Mouse (Mus musculus) spleen, adult 18-20 months (tissue): Measurements from ENCODE around the gene Gm17606.
"Not testable (repeated sequence)": the region's sequence is repeated elsewhere in the genome, so short reads cannot be mapped to it uniquely, and the experiment has no call there.

Experiments
- DNase-seq, 2 experiments: peaks; one replicate each; pipeline ENCODE4 v3.0.0; 2022; ENCODE audit warnings: mixed read lengths in 2 of 2

Gene Gm17606

DNA sequence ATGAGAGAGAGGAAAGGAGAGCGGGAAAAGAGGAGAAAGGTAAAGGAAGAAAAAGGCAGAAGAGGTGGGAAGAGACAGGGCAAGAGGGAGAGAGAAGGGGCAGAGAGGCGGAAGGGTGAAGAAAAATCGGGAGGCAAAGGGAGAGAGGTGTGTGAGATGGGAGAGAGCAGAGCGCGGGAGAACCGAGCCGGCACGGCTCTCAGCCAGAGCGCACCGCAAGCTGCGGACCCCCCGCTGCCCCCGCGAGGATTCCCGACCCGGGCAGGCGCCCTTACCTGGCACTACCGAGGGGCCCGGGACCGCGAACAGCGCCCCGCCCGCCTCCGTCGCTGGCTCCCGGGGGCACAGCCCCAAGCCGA, at the start of gene Gm17606:
Gm17606 (plus strand) TSS at position 7 of the 359 bp plus-strand sequence.
- no peak for DNase-seq

DNA sequence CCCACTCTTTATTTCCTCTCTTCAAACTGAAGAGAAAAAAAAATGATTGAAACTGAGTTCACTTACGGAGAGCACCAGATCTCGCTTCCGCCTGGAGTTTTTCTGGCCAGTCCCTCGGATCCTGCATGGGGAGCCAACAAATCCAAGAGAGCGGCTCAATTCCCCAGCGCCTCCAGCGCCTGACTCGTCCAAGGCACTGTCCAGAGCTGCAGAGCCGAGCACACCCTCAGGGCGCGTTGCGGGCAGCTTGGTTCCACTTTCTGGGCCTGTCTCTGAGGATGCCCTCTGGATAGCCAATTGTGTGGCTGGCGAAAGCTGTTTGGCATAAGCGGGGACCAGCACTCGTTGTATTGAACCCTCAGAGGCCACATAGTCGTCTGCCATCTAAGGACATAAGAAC, 49.7 kb upstream of the Gm17606 start:
- no peak for DNase-seq

DNA sequence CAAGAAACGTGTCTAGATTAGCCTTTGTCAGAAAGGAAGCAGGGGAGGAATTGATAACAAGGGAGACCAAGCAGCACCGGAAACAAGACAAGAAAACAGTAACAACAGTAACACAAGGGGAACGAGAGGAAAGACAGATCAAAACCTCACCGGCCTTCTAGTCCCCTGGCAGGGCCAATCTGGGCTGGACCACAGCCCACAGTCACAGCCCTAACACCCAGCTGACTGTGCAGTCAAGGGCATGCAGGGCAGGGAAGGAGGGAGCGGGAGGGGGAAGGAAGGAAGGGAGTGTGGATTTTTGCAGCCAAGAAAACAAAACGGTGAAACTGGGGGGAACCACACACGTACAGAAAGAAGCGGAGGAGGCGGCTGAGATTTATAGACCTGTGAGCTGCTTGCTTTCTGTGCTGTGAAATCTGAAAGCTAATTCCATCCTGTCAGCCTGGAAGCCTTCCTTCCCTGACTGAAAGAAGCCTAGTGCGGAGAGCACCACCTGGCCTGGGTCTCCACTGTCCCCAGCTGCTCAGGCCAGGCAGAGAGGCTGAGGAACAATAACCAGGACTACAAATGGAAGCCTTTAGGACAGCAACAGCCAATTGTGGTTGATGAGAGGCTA, 48.3 kb upstream of the Gm17606 start:
- DNase-seq: no peak

DNA sequence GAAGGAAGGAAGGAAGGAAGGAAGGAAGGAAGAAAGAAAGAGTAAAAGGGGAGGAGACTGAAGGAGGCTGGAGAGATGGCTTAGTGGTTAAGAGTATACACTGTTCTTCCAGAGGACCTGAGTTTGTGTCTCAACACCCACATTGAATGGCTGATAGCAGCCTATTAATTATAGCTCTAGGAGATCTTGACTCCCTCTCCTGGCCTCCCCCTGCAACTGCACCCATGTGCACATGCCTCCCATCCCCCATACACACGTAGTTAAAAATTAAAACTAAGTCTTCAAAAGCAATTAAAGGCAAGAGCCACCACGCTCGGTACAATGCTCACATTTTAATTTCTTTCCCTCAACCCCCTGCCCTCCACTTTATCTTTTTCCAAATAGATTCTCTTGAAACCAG, 46.7 kb upstream of the Gm17606 start:
- no peak for DNase-seq

DNA sequence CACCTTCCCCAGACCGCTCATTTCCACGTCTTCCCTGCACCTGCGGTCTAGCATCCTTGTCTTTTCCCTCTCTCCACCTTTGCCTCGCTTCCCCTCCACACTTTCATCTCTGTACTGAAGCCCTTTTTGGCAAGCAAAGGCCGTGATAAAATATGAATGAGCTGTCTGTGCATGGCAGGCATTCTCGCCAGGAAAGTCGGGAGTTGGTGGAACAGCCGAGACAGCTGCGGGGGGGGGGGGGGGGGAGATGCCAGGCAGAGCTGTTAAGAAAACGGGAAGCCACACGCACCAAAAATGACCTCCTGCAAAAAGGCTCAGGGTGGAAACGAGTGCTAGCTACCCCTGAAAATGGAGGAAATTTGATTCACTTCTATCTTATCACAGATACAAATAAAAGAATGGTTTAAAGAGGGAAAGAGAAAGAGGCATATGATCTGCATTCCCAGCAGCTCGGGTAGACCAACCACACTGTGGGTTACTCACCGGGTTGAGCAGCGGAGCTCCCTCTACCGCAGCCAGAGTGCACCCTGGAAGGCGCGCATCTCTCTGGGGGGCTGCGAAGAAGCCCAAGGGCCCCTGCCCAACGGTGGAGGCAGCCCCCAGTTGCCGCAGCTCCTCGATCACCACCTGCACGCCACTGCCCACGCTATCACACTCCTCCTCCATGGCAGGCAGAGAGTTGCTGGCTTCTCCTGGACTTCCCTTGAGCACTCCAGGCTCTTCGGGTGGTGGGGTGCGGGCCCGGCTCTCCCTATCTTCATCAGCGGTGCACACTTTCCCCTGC, 45.9 kb upstream of the Gm17606 start:
- no peak for DNase-seq

DNA sequence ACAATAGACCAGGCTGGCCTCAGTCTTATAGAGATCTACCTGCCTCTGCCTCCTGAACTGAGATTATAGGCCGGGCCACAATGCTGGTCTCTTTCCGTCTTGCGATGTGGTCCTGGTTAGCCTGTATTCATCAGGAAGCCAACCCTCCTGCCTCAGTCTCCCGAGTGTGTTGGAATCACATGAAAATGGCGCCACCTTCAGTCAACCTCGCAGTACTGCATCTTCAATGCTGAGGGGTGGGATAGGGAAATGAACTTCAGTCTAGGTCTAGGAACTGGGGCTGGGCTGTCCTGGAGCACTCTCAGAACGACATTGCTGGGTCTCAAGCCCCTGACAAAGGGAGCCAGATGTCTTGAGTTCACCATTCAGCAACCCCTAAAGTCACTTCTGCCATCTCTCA, 43.7 kb upstream of the Gm17606 start:
- DNase-seq: no peak

DNA sequence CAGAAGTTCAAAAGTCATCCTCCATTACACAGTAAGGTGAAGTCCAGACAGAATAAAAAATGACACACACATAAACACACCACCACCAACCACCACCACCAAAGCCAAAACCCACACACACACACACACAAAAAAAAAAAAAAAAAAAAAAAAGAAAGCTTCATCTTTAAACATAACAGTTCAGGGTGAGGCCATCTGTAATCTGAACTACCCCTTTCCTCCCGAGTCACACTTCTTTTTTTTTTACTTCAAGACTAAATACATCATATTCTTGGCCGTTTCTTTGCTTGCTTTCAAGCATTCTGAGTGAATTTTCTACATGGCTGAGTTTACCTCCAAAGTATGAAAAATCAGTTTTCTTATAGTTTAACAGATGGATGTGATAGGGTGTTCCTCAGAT, 39.2 kb upstream of the Gm17606 start:
- DNase-seq: no peak

DNA sequence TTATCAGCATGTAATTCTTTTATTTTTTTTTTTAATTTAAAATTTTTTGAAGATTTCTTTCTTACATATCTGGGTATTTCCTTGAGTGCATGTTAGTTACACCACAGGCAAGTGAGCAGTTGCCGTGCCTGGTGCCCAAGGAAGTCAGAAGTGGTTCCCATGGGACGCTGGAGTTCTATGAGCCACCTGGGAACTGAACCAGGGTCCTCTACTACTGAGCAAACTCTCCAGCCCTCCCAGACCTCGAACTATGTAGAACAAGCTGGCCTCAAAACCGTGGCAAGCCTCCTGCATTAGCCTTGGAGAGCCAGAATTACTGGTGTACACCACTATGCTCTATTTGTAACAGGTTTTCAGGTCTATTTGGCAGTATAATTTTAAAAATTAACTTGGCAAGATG, 38.1 kb upstream of the Gm17606 start:
- peak in 1 of 2 experiments; percentile 10 for DNase-seq

DNA sequence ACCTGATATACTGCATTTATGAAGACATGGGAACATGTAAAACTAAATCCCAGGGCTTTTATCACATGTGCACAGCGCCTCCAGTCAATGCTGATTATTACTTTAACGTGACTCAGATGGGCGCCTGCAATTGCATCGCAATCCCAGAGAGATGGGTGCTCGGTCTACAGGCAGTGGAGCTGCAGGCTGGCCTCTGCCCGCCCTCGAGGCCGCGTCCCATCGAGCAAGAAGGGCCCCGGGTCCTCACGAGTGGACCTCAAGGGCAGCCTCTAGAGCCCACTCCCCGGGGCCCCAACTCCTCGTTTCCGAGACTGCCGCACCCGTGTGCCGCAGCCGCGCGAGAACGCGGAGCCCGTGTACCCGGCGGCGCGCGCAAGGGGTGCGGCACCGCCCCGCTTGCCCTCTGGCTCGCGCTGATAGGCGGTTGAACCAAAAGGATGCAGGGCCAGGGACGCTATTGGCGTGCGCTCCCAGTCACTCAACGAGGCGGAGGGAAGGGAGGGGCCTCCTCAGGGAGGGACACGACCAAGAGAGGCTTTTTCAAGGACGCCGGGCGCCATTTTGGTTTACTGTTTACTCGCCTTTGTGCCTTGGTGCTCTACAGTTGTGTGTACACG, 37.6 kb upstream of the Gm17606 start:
- peak; percentile 91 to 92 for DNase-seq

- DNase-seq: no peak
These were observed 37.1 kb upstream of the Gm17606 start for GRCm38 (mm10) chr14:54603686-54604085.

GRCm38 (mm10) chr14:54605752-54606321, 34.9 kb upstream of the Gm17606 start, which contains the start of gene 4931414P19Rik:
Gene 4931414P19Rik, minus strand, starts transcription at chr14:54605993.
- DNase-seq: peak; percentile 68 to 82

DNA sequence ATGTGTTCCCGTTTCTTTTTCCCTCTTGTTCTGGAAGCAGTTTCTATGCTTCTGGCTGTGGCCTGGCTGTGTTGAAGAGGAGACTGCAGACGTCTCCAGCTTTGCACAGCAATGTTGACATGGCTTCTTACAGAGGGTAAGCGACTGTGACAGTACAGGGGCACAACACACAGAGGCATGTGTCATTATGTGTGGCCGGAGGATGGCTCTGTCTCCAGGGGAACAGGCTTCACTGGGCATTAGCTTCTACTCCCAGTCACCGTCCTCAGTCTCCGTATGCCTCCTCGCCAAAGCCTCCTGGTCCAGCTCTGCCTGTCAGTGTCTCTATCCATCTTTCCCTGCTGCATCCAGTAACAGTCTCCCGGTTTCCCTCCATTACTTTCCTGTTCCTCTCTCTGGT, 33.5 kb upstream of the Gm17606 start:
- no peak for DNase-seq

GRCm38 (mm10) chr14:54609245-54609644, 31.5 kb upstream of the Gm17606 start:
- DNase-seq: no peak

- peak in 1 of 2 experiments; percentile 20 for DNase-seq
These were observed 30.8 kb upstream of the Gm17606 start for GRCm38 (mm10) chr14:54609962-54610361.

DNA sequence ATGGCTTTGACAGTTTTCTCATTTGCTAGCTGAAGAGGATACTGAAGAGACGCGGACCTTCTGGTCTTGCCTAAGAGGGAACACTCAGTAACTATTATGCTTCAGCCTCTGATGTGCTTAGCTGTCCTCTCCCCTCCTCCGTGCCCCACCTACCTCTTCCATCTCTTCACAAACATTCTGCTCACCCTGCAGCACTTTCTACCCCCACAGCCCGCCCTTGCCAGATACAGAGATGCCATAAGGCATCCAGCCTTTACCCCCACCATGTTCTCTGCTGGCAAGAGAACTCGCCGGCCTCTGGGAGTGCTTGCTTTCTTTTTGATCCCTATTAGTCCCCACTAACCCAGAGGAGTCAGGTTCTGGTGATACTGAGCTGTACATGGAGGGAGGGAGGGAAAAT, 30.1 kb upstream of the Gm17606 start:
- no peak for DNase-seq

- not testable (repeated sequence) for DNase-seq
These were observed 26.6 kb upstream of the Gm17606 start for GRCm38 (mm10) chr14:54614130-54614529.

DNA sequence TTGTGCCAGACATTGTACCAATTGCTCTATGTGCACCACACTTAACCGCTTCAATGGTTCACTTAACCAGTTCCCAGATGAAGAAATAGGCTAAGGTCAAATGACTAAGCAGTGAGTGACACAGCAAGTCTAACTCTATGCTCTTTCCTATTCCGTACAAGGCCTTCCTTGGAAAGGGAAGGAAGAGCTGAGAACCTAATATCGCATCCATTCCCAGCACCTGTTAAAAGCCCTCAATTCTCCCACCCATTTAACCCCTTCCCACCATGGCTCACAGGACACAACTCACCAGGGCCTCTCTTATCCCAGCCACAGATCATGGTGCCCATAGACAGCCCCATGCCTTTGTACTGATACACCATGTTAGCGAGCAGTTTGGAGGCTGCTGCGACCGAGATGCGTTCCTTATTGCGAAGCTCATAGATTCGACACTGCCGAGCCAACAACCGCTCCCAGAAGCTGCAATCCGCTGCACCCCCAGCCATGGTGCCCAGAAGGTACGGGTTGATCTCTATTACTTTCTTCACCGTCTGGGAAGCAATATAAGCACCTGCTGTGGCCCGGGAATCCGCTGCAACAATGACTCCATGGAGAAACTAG, 24.4 kb upstream of the Gm17606 start:
- no peak for DNase-seq

- DNase-seq: no peak
These were observed 23.4 kb upstream of the Gm17606 start for GRCm38 (mm10) chr14:54617152-54617896.

DNA sequence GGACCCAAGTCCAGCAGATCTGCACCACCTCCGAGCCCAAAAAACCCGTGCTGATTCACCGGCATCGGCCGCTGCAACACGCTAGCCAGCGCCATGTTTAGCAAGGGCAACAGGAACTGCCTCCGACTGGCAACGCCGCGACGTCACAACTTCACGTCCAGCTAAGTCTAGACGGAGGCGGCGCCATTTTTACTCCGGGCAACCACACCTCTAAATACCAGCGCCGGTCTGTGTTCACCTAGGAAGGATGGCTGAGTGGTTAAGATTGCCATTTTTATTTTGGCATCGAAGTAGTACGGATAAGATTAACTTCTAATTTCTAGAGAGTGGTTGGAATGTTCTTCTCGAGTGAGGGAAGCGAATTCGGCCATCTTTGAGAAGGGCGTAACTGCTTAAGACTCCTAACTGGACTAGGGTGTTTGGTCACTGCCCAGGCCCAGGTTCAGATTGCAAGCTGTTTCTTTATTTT, 22.8 kb upstream of the Gm17606 start, which contains the start of gene Psmb5:
Psmb5 (minus strand) TSS at position 126 of the 469 bp plus-strand sequence.
- DNase-seq: peak; percentile 73 to 81

DNA sequence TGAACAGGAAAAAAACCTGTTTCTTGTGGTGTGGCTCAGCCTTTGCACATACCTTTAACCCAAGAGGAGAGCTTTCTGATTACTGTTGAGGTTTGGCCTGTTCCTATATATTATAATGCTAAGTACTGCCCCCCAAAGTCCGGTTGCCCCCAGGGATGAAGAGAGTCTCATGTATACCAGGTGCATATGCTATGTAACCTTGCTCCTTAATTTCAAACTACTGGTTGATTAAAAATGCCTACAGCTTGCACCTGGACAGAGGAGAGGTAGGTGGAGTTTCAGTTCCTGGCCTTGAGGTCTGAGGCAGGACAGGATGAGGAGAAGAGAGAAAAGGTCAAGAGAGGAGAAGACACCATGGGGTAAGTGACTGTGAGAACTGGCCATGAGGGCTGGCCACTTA, 19.6 kb upstream of the Gm17606 start, which contains the start of gene Psmb11:
Psmb11 (plus strand) TSS at position 301 of the 400 bp plus-strand sequence.
- no peak for DNase-seq

- DNase-seq: no peak
These were observed 17.4 kb upstream of the Gm17606 start for GRCm38 (mm10) chr14:54623334-54623733.

DNA sequence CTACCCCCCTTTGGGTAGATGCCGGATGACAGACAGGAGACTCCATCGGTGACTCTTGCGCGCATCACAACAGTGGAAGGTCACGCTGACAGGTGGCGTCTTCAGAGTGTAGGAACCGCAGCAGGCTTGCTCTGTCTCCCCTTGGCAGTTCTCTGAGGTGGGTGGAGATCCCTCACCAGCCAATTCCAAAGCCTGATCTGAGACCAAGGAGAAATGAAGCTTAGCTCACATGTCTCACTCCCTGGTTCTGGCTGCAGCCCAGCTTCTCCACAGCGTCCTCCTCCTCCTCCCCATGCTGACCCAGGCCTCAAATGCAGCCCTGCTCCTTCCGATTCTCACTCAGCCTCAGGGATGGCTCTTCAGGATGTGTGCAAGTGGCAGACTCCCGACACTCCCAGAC, 15.8 kb upstream of the Gm17606 start:
- DNase-seq: no peak
